Mouse (Mus musculus): ENCODE measurements at regions not wholly inside any gene's neighbourhood (a gene's known extent, or its start where the extent isn't known, plus 50 kb on each side); places are given as distances from the start of the nearest gene placed in this dataset.

- ATAC-seq (replicated peaks; ENCODE audit: poor library complexity), result no peak
These were observed 243.9 kb downstream of the Tcf7l2 start for GRCm38 (mm10) chr19:55985518-55985917.

DNA sequence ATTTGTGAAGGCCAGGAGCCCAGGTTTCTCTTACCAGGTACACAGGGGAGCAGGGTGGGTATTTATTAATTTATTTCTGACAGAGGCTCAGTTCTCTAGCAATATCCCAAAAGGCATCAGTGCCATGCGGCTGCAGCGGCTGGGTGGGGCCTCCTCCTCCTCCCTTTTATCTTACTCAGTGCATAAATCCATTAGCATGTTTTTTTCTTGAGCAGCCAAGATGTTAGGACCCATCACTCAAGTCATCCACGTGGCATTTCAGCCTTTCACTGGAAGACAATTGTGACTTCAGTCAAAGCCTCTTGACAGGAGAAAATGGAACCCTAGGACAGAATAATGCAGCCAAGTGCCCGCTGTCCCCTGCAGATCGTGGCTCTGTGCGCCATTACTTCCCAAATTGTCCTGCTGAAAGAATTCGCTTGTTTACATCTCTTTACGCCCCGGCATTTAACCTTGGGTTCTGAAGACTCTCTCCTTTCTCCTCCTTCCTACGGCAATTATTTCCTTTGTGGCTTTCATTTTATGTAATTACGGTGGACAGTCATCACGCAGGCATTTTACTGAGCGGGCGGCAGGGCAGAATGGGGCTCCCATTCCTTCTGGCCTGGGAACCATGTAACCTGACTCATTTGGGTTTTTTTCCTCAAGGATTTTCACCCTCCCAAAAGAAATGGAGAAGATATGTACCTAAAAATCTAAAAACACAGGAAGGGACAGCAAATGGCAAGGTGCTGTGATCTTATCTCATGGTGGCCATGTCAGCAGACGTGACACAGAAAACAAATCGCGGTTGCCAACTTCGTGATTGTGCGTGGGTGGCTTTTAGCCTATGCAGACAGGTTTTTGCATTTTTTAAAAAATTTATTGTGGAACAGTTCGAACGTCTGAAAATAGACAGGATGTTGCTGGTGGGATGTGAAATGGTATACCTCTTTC, 250.4 kb downstream of the Tcf7l2 start:
- ATAC-seq (replicated peaks; ENCODE audit: poor library complexity), result no peak

DNA sequence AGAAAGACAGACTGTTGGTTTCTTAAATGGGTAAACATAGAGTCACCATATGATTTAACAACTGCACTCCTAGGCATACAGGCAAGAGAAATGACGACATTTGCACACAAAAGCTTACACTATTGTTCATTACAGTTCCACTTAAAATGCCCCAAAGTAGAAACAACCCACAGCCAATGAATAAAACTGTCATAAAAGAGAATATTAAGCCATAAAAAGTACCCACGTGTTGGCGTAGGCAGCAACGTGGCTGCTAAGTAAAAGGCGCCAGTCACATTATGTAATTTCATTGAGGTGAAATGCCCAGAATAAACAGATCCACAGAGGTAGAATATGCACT, 251.1 kb downstream of the Tcf7l2 start:
- no peak for ATAC-seq (replicated peaks; ENCODE audit: poor library complexity)

DNA sequence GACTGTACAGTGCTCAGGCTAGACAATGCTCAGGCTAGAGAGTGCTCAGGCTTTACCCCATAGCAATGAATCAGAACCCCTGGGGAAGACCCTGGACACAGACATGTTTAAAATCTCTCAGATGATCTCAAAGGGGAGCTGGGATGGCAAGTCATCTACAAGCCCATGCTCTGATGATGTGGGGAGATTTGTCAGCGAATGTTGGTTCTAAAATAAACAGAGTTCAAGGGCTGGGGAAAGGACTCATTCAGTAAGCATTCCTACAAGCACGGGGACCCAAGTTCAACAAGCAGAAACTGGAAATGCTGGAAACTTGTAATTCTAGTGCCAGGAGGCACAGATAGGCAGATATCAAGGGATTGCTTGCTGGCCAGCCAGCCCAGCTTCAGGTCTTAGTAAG, 254.1 kb downstream of the Tcf7l2 start:
- ATAC-seq (replicated peaks; ENCODE audit: poor library complexity), result no peak

GRCm38 (mm10) chr19:55998454-55999180, 257.0 kb downstream of the Tcf7l2 start:
- ATAC-seq (replicated peaks; ENCODE audit: poor library complexity), result no peak

GRCm38 (mm10) chr19:55999409-55999808, 257.8 kb downstream of the Tcf7l2 start:
- ATAC-seq (replicated peaks; ENCODE audit: poor library complexity), result no peak

- no peak for ATAC-seq (replicated peaks; ENCODE audit: poor library complexity)
These were observed 259.8 kb downstream of the Tcf7l2 start for GRCm38 (mm10) chr19:56001428-56001827.

- no peak for ATAC-seq (replicated peaks; ENCODE audit: poor library complexity)
These were observed 264.3 kb downstream of the Tcf7l2 start for GRCm38 (mm10) chr19:56005886-56006285.

- no peak for ATAC-seq (replicated peaks; ENCODE audit: poor library complexity)
These were observed 265.8 kb downstream of the Tcf7l2 start for GRCm38 (mm10) chr19:56007433-56007832.

- ATAC-seq (replicated peaks; ENCODE audit: poor library complexity), result no peak
These were observed 269.1 kb downstream of the Tcf7l2 start for GRCm38 (mm10) chr19:56010766-56011165.

DNA sequence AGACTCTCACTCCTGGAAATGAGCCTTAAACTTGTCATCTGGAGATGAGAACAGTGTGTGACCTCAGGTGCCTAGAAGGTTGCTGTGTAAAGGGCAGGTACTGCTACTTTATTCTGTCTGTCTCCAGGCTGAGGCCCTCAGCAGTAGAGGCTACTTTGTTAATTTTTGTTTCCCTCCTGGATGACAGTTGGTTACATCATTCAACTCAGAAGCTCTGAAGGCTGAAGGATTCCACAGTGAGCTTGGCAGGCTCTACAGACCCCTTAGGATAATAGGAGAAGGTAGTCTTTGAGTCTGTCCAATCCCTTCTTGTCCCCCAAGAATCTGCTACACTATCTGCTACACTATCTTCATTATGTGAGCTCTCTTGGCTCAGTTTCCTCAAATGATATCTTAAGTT, 269.7 kb downstream of the Tcf7l2 start:
- no peak for ATAC-seq (replicated peaks; ENCODE audit: poor library complexity)

- ATAC-seq (replicated peaks; ENCODE audit: poor library complexity), result no peak
These were observed 270.2 kb upstream of the Habp2 start for GRCm38 (mm10) chr19:56016548-56017346.

DNA sequence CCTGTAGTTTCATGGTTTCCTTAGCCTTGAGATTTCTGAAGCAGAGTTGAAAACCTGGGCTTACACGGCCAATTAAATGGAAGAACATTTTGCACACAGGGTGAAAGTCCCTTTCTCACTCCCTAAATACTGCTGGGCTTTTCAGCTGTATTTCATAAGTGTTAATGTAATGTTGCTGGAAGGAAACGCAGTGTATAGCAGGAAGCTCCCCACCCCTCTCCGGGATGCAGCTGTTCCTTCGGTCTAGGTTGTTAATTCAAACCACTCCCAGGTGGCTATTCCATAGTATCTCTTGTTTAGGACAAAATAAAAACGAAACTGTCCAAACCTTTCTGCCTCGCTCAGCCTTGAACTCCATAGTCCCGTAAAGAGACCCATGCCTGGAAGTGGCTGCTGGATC, 269.4 kb upstream of the Habp2 start:
- ATAC-seq (replicated peaks; ENCODE audit: poor library complexity), result no peak

DNA sequence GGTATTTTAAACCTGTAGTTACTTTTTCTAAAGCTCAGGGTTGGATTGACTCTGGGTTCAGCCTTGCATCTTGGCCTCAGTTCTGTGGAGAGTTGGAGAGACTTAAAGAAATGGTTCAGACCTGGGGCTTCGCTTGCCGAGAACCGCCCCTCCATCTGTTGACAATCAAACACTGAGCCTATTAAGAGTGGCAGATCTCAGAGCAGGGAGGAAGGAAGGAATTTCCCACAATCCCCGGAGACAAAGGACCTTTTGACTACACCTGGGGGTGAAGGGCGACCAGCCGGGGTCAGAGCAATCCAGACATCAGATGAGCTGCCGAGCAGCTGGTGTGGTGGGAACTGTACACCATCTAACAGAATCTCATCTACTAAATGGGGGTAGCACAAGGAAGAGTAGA, 267.8 kb upstream of the Habp2 start:
- no peak for ATAC-seq (replicated peaks; ENCODE audit: poor library complexity)

- ATAC-seq (replicated peaks; ENCODE audit: poor library complexity), result no peak
These were observed 264.6 kb upstream of the Habp2 start for GRCm38 (mm10) chr19:56022348-56022747.

GRCm38 (mm10) chr19:56024599-56024998, 262.3 kb upstream of the Habp2 start:
- no peak for ATAC-seq (replicated peaks; ENCODE audit: poor library complexity)

DNA sequence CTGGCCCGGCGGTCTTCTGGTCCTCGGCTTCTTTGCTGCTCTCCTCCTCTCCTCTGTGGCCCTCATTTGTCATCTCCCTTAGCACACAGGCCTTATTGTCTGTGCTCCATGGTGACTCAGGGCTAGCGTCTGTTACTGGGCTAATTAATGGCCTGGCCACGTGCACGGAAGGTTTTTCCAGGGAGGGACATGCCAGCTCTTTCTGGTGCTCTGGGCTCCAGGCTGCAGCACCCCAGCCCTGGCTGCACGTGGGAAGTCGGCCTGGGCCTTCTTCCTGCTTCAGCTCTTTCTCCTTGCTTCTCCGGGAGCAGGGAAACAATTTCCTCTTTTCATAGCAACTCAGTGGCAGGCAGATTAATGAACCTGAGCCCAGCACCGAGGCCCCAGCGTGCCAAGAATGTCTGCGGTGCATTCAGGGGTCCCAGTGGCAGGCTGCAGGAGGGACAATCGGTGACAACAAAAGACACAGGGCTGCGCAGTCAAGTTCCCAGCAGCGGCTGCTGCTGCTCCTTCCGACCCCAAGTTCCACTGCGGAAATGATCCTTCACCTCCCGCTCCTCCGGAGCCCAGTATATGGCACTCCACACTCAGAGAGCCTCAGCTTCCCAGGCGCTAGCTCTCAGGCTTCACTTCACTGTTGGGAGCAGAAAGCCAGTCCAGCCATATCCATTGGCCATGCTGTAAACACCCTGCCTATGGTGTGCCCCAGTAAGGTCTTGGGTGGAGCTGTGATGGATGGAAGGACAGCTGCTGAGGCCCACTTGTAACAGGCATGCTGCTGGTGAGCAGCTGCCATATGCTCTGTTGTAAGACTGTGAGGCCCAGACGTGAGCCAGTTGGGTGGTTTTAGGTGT, 257.3 kb upstream of the Habp2 start:
- no peak for ATAC-seq (replicated peaks; ENCODE audit: poor library complexity)

DNA sequence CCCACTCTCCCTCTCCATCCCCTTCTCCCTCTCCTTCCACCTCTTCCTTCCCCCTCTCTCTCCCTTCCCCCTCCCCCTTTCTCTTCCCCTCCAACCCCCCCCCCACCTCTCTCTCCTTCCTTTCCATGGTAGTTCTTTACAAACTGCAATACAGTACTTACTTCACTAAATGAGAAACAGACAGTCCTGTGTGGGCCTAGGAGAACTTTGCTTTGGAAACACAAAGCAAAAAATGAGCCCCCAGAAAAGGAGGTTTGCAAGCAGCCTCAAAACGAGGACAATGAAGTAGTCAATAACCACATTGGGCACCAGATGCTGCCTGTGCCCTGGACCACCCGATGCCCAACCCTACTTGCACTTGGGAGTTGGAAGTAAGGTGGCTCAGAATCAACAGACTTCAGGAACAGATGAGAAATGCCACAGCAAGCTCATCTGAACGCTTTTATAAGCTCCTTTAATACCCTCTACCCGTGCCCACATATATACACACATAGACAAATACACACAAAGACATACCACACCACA, 256.5 kb upstream of the Habp2 start:
- ATAC-seq (replicated peaks; ENCODE audit: poor library complexity), result no peak

GRCm38 (mm10) chr19:56034552-56034951, 252.4 kb upstream of the Habp2 start:
- ATAC-seq (replicated peaks; ENCODE audit: poor library complexity), result no peak

- no peak for ATAC-seq (replicated peaks; ENCODE audit: poor library complexity)
These were observed 249.4 kb upstream of the Habp2 start for GRCm38 (mm10) chr19:56037584-56037983.

Data from megakaryocyte progenitor cell, adult 5-6 weeks (primary cell).